Mouse (Mus musculus) embryo, embryonic 10.5 days (tissue): Measurements from ENCODE around the gene Mymk.

Experiments used
- DNase-seq: peaks from one replicate; pipeline ENCODE4 v3.0.0-alpha.2; 2015; ENCODE audit warnings: low spot score

Gene Mymk

GRCm38 (mm10) chr2:27071978-27072377, at the start of gene Mymk:
Mymk (minus strand) TSS chr2:27072179.
- no peak for DNase-seq

GRCm38 (mm10) chr2:27120241-27120641, 48.3 kb upstream of the Mymk start:
- DNase-seq: no peak

GRCm38 (mm10) chr2:27119766-27120165, 47.8 kb upstream of the Mymk start:
- DNase-seq: no peak

- no peak for DNase-seq
These were observed 46.5 kb upstream of the Mymk start for GRCm38 (mm10) chr2:27118452-27118851.

- no peak for DNase-seq
These were observed 42.2 kb upstream of the Mymk start for GRCm38 (mm10) chr2:27114169-27114568.

- no peak for DNase-seq
These were observed 40.6 kb upstream of the Mymk start for GRCm38 (mm10) chr2:27112585-27112984.

- no peak for DNase-seq
These were observed 37.1 kb upstream of the Mymk start for GRCm38 (mm10) chr2:27109052-27109451.

GRCm38 (mm10) chr2:27108144-27108543, 36.2 kb upstream of the Mymk start:
- no peak for DNase-seq

GRCm38 (mm10) chr2:27106816-27107215, 34.8 kb upstream of the Mymk start:
- DNase-seq: peak; percentile 59

GRCm38 (mm10) chr2:27103554-27103953, 31.6 kb upstream of the Mymk start:
- no peak for DNase-seq

- no peak for DNase-seq
These were observed 25.8 kb upstream of the Mymk start for GRCm38 (mm10) chr2:27097776-27098175.

- no peak for DNase-seq
These were observed 25.3 kb upstream of the Mymk start for GRCm38 (mm10) chr2:27097241-27097656.

GRCm38 (mm10) chr2:27096341-27096981, 24.5 kb upstream of the Mymk start:
- DNase-seq: no peak

GRCm38 (mm10) chr2:27095178-27095577, 23.2 kb upstream of the Mymk start:
- no peak for DNase-seq

- DNase-seq: no peak
These were observed 17.3 kb upstream of the Mymk start for GRCm38 (mm10) chr2:27089238-27089637.

GRCm38 (mm10) chr2:27088700-27089099, 16.7 kb upstream of the Mymk start:
- no peak for DNase-seq

GRCm38 (mm10) chr2:27088071-27088644, 16.2 kb upstream of the Mymk start:
- no peak for DNase-seq

- DNase-seq: no peak
These were observed 15.6 kb upstream of the Mymk start for GRCm38 (mm10) chr2:27087581-27087980.

- no peak for DNase-seq
These were observed 14.6 kb upstream of the Mymk start for GRCm38 (mm10) chr2:27086483-27087010.

- DNase-seq: no peak
These were observed 13.8 kb upstream of the Mymk start for GRCm38 (mm10) chr2:27085801-27086200.

GRCm38 (mm10) chr2:27084963-27085362, 13.0 kb upstream of the Mymk start:
- no peak for DNase-seq

GRCm38 (mm10) chr2:27083761-27084475, 11.9 kb upstream of the Mymk start:
- DNase-seq: no peak

GRCm38 (mm10) chr2:27079649-27080048, 7.7 kb upstream of the Mymk start:
- peak; percentile 58 for DNase-seq
